Mouse (Mus musculus) G1E (cell line): ENCODE measurements at regions not wholly inside any gene's neighbourhood (a gene's known extent, or its start where the extent isn't known, plus 50 kb on each side); places are given as distances from the start of the nearest gene placed in this dataset.

Source experiments
- CTCF ChIP-seq: IDR thresholded peaks from 2 replicates; pipeline ENCODE4 v1.5.1; 2012; ENCODE audit warnings: low read depth, low read length, inconsistent platforms, mixed read lengths
- GATA1 ChIP-seq: IDR thresholded peaks from 2 replicates; pipeline ENCODE4 v1.6.1; 2012; ENCODE audit warnings: borderline replicate concordance, low read length, inconsistent platforms, mixed read lengths
- GATA2 ChIP-seq: IDR thresholded peaks from 2 replicates; pipeline ENCODE4 v1.6.1; 2012; ENCODE audit warnings: low read depth, low read length, inconsistent platforms, borderline replicate concordance
- POLR2AphosphoS5 ChIP-seq: IDR thresholded peaks from 2 replicates; pipeline ENCODE4 v1.6.1; 2012; ENCODE audit warnings: low read depth, low read length, inconsistent platforms; ENCODE audit not compliant: insufficient replicate concordance
- TAL1 ChIP-seq: conservative IDR thresholded peaks from 2 replicates; pipeline ENCODE4 v1.6.1; 2012; ENCODE audit warnings: low read depth, low read length, inconsistent platforms, mixed read lengths

DNA sequence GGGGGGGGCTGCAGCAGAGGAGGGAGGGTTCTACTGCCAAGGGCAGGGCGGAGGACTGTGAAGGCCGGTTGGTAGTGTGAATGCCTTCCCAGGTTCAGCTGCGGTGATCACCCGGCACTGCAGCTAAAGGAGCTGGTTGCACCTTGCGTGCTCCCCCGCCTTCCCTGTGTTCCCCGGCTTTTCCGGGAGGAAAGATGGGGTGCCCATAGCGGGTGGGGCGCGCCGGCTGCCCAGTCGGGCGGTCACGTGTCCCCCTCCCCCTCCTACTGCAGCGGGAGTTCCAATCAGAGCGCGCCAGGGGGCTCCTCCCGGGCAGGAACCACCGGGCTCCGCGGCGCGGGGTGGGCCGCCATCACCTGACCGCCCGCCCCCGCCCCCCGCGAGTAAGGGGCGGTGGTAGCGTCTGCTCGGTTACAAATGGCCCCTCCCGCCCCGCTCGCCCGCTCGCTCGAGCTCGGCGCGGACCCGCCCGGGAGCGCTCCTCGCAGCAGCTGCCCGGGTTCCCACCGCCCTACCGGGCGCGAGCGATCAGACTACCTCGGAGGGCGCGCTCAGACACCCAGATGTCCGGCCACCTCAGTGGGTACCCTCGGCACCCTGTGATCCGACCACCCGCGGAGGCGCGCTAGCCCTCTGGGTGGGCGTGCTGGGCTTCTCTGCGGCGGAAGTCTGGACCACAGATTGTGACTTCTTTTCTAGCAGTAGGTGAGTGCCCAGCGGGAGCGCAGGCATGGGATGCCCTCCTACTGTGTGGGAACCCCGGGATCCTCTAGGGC, 174.9 kb upstream of the Topaz1 start:
- TF ChIP-seq CTCF: no peak
- TF ChIP-seq POLR2AphosphoS5: no peak
- TF ChIP-seq TAL1: no peak
- TF ChIP-seq GATA1: no peak
- no peak for TF ChIP-seq GATA2
